Mouse (Mus musculus): ENCODE results near the gene Slc35g1. TPM values are rescaled to one million over a fixed set of nuclear protein-coding genes. Genes with fewer than 3 reads are reported as not detected.

Gene Slc35g1
- polyA plus RNA-seq, 1 experiment from 2014 or later = 5.3 TPM

- 80% methylated on average over 10 of the region's 10 CpGs for WGBS
- no peaks in the 10 kb centered on the region for H3K9me3 ChIP-seq
- no peak overlapping the region for H3K27ac ChIP-seq
- H3K4me1 ChIP-seq (replicated peaks) = no peaks in the 10 kb centered on the region
- no peak for DNase-seq (ENCODE audit: low spot score)
- no peaks in the 10 kb centered on the region for H3K27me3 ChIP-seq (ENCODE audit: insufficient read depth, poor library complexity, severe bottlenecking)
- no peak overlapping the region for H3K4me3 ChIP-seq
- H3K36me3 ChIP-seq = peaks cover 20% of the 10 kb centered on the region
These were observed 14.7 kb downstream of the Slc35g1 start for GRCm38 (mm10) chr19:38410357-38411056.

- Histone ChIP-seq H3K36me3 (peaks cover 10% of the 10 kb centered on the region; the same call in 1 of the 2 replicates), H3K27me3 (ENCODE audit: insufficient read depth, poor library complexity, severe bottlenecking) (no peaks in the 10 kb centered on the region), H3K9me3 (no peaks in the 10 kb centered on the region), H3K27ac (no peak overlapping the region), H3K4me3 (no peak overlapping the region), H3K4me1 (replicated peaks) (no peaks in the 10 kb centered on the region)
- WGBS = 89% methylated on average over 6 of the region's 6 CpGs
- no peak for DNase-seq (ENCODE audit: low spot score)
These were observed 18.1 kb downstream of the Slc35g1 start for GRCm38 (mm10) chr19:38413861-38414260.

DNA sequence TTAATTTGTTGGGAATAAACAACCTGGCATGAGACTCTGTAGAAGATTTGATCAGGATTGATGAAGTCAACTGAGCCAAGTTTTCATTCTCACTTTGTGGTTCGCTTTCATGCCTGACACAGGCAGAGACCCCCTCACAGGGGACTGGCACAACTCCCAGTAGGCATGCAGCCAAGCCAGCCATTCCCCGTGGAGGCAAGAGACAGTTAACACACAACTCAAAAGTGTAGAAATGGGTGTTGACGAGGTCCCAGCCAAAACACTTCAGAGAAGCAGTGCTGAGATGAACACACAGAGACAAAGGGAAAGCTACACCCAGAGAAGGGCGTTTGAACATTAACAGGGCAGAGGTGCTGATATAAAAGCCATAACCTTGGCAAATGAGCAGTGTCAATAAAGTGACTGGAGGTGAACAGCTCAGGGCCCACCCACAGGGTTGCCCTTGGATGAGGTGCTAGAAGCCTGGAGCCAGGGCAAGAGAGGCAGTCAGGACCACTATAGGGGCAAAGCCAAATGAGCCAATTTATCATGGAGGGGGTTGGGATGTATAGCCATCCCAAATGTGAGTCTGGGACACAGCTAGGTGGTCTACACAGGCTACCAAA, 23.1 kb downstream of the Slc35g1 start:
- Histone ChIP-seq H3K27me3 (ENCODE audit: insufficient read depth, poor library complexity, severe bottlenecking) (no peaks in the 10 kb centered on the region), H3K36me3 (no peaks in the 10 kb centered on the region), H3K4me1 (replicated peaks) (no peaks in the 10 kb centered on the region), H3K4me3 (no peak overlapping the region), H3K27ac (no peak overlapping the region), H3K9me3 (no peaks in the 10 kb centered on the region)
- no peak for DNase-seq (ENCODE audit: low spot score)
- WGBS = 86% methylated on average over 4 of the region's 4 CpGs

DNA sequence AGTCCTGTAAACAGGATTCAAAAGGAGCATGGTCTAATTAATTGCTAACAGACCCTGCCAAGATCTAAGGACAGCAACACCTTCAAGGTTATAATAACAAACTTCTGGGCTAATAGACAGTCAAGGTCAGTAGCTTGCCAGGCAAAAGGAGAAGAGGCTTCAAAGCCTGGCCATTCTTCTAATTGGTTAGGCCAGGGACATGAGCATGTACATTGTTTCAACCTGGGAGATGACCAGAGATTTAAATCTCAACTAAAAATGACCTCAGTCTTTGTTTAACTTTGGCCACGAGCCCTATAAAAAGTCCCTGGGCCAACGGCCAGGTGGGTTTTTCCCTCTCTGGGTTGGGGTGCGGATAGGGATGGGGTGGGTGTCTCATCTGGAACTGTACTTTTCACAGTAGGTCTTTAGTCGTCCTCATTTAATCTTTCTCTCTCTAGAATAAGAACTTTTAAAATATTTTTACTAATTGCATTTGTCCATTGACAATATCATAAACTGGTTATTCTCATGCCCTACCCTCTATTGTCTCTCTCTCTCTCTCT, 25.0 kb downstream of the Slc35g1 start:
- 85% methylated on average over 4 of the region's 4 CpGs for WGBS
- Histone ChIP-seq H3K27ac (no peak overlapping the region), H3K36me3 (no peaks in the 10 kb centered on the region), H3K4me1 (replicated peaks) (no peaks in the 10 kb centered on the region), H3K9me3 (no peaks in the 10 kb centered on the region), H3K4me3 (no peak overlapping the region), H3K27me3 (ENCODE audit: insufficient read depth, poor library complexity, severe bottlenecking) (no peaks in the 10 kb centered on the region)
- no peak for DNase-seq (ENCODE audit: low spot score)

GRCm38 (mm10) chr19:38421436-38421835, 25.7 kb downstream of the Slc35g1 start:
- Histone ChIP-seq H3K27ac (no peak overlapping the region), H3K36me3 (no peaks in the 10 kb centered on the region), H3K4me3 (no peak overlapping the region), H3K27me3 (ENCODE audit: insufficient read depth, poor library complexity, severe bottlenecking) (no peaks in the 10 kb centered on the region), H3K9me3 (no peaks in the 10 kb centered on the region), H3K4me1 (replicated peaks) (no peaks in the 10 kb centered on the region)
- DNase-seq (ENCODE audit: low spot score) = no peak
- 62% methylated on average over 7 of the region's 7 CpGs for WGBS

DNA sequence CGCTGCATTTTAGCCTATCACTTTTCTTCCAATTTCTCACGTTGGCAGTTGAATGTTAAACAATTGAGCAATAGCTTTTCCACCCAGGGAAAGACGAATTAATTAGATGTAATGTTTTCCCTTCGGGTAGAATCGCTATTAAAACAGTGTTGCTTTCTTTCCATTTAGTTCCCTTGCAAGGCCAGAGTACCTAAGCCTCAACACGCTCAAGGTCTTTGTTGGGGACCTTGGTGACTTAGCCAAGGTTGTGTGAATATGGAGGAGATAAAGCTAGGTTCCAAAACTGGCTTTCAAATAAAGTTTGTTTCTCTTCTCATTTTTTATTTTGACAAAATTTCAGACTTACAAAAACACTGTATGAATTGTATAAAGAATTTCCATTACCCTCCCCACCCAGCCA, 27.1 kb downstream of the Slc35g1 start:
- no peak overlapping the region for H3K27ac ChIP-seq
- 70% methylated on average over 6 of the region's 6 CpGs for WGBS
- DNase-seq (ENCODE audit: low spot score) = no peak
- no peaks in the 10 kb centered on the region for H3K9me3 ChIP-seq
- no peaks in the 10 kb centered on the region for H3K4me1 ChIP-seq (replicated peaks)
- H3K27me3 ChIP-seq (ENCODE audit: insufficient read depth, poor library complexity, severe bottlenecking) = no peaks in the 10 kb centered on the region
- no peak overlapping the region for H3K4me3 ChIP-seq
- H3K36me3 ChIP-seq = no peaks in the 10 kb centered on the region

GRCm38 (mm10) chr19:38423884-38424283, 28.1 kb downstream of the Slc35g1 start:
- H3K9me3 ChIP-seq = no peaks in the 10 kb centered on the region
- no peak overlapping the region for H3K27ac ChIP-seq
- H3K4me1 ChIP-seq (replicated peaks) = no peaks in the 10 kb centered on the region
- WGBS = 48% methylated on average over 7 of the region's 7 CpGs
- H3K27me3 ChIP-seq (ENCODE audit: insufficient read depth, poor library complexity, severe bottlenecking) = no peaks in the 10 kb centered on the region
- H3K36me3 ChIP-seq = no peaks in the 10 kb centered on the region
- H3K4me3 ChIP-seq = no peak overlapping the region
- DNase-seq (ENCODE audit: low spot score) = no peak

DNA sequence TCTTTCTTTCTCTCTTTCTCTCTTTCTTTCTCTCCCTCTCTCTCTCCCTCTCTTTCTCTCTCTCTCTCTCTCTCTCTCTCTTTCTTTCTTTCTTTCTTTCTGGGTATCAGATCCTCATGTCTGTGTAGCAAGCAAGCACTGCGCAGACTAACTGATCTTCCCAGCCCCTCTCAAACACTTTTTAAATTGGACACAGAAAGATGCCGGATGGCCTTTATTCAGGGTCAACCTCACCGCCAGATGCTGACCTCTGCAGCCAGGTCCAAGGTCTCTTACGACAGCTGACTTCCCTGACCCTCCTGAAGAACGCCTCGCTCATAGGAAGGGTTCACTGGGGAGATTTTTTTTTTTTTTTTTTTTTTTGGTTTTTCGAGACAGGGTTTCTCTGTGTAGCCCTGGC, 28.8 kb downstream of the Slc35g1 start:
- Histone ChIP-seq H3K27ac (no peak overlapping the region), H3K36me3 (no peaks in the 10 kb centered on the region), H3K27me3 (ENCODE audit: insufficient read depth, poor library complexity, severe bottlenecking) (no peaks in the 10 kb centered on the region), H3K9me3 (no peaks in the 10 kb centered on the region), H3K4me1 (replicated peaks) (no peaks in the 10 kb centered on the region), H3K4me3 (no peak overlapping the region)
- DNase-seq (ENCODE audit: low spot score) = no peak
- WGBS = 71% methylated on average over 7 of the region's 7 CpGs

DNA sequence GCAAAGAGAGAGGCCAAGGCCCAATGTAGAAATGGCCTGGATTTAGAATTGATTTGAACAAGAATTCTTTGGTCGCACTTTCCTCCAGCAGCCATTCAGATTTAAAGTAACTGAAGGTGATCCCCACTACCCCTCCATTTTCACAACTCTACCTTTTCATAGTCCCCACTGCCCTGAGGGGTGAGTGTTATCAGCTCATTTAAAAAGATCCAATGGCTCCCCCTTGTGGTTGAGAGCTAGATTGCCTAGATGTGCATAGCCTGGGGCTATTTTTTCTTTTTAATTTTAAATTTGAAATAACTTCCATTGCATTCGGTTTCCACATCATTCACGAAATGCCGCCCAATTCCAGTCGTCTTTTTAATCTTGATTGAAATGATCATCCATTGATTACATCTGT, 33.5 kb downstream of the Slc35g1 start:
- Histone ChIP-seq H3K27ac (no peak overlapping the region), H3K9me3 (no peaks in the 10 kb centered on the region), H3K36me3 (no peaks in the 10 kb centered on the region), H3K4me3 (no peak overlapping the region), H3K4me1 (replicated peaks) (no peaks in the 10 kb centered on the region), H3K27me3 (ENCODE audit: insufficient read depth, poor library complexity, severe bottlenecking) (no peaks in the 10 kb centered on the region)
- no peak for DNase-seq (ENCODE audit: low spot score)
- WGBS = 57% methylated on average over 5 of the region's 5 CpGs

DNA sequence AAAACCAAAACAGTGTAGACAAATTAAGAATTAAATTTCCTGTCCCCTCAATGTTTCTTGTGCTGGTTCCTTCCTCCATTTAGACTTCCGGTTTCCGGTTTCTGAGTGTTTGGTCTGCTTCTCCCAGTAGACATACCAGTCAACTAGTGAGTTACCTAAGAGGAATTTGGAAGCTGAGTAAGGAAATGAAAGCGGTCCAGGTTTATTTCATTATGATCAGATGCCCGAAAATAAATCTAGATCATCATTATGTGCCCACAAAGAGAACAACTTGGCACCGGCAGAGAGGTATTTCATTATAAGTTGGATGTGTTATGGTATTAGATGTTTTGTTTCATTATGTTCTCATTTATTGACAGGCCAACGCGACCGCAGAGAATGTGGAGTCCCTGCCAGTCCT, 34.7 kb downstream of the Slc35g1 start:
- no peaks in the 10 kb centered on the region for H3K4me1 ChIP-seq (replicated peaks)
- no peak for DNase-seq (ENCODE audit: low spot score)
- no peaks in the 10 kb centered on the region for H3K36me3 ChIP-seq
- no peaks in the 10 kb centered on the region for H3K27me3 ChIP-seq (ENCODE audit: insufficient read depth, poor library complexity, severe bottlenecking)
- H3K4me3 ChIP-seq = no peak overlapping the region
- no peak overlapping the region for H3K27ac ChIP-seq
- no peaks in the 10 kb centered on the region for H3K9me3 ChIP-seq
- 85% methylated on average over 8 of the region's 8 CpGs for WGBS

DNA sequence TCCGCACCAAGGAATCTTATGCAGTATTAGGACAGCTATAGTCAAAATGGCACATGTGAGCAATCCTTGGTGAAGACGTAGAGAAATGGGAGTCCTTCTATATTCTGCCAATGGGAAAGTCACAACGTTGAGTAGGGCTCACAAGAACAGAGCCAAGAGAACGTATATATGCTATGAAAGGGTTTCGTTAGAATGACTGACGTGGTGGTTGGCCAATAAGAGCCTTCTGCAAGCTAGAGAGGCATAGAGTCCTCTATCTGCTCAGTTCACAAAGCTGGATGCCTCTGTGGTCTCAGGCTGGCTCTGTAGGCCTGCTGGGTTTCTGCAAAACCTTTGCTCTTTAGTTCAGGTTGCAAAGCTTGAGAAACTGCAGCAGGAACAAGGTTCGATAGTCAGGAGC, 35.5 kb downstream of the Slc35g1 start:
- no peak for DNase-seq (ENCODE audit: low spot score)
- no peak overlapping the region for H3K27ac ChIP-seq
- H3K9me3 ChIP-seq = peaks cover 6% of the 10 kb centered on the region; the same call in 1 of the 2 replicates
- no peaks in the 10 kb centered on the region for H3K4me1 ChIP-seq (replicated peaks)
- H3K36me3 ChIP-seq = no peaks in the 10 kb centered on the region
- WGBS = 77% methylated on average over 7 of the region's 7 CpGs
- H3K4me3 ChIP-seq = no peak overlapping the region
- H3K27me3 ChIP-seq (ENCODE audit: insufficient read depth, poor library complexity, severe bottlenecking) = no peaks in the 10 kb centered on the region

GRCm38 (mm10) chr19:38432021-38432420, 36.2 kb downstream of the Slc35g1 start:
- Histone ChIP-seq H3K27ac (no peak overlapping the region), H3K4me1 (replicated peaks) (no peaks in the 10 kb centered on the region), H3K27me3 (ENCODE audit: insufficient read depth, poor library complexity, severe bottlenecking) (no peaks in the 10 kb centered on the region), H3K36me3 (no peaks in the 10 kb centered on the region), H3K9me3 (peaks cover 10% of the 10 kb centered on the region; the same call in 1 of the 2 replicates), H3K4me3 (no peak overlapping the region)
- DNase-seq (ENCODE audit: low spot score) = no peak
- WGBS = 83% methylated on average over 3 of the region's 3 CpGs

GRCm38 (mm10) chr19:38433381-38433780, 37.6 kb downstream of the Slc35g1 start:
- Histone ChIP-seq H3K27me3 (ENCODE audit: insufficient read depth, poor library complexity, severe bottlenecking) (no peaks in the 10 kb centered on the region), H3K27ac (no peak overlapping the region), H3K4me1 (replicated peaks) (no peaks in the 10 kb centered on the region), H3K4me3 (no peak overlapping the region), H3K36me3 (no peaks in the 10 kb centered on the region), H3K9me3 (peaks cover 10% of the 10 kb centered on the region; the same call in 1 of the 2 replicates)
- DNase-seq (ENCODE audit: low spot score) = no peak
- WGBS = 87% methylated on average over 2 of the region's 2 CpGs

Measured in hindbrain, embryonic 10.5 days (tissue).